Mouse (Mus musculus): ENCODE data around the gene Fth1.

DNA sequence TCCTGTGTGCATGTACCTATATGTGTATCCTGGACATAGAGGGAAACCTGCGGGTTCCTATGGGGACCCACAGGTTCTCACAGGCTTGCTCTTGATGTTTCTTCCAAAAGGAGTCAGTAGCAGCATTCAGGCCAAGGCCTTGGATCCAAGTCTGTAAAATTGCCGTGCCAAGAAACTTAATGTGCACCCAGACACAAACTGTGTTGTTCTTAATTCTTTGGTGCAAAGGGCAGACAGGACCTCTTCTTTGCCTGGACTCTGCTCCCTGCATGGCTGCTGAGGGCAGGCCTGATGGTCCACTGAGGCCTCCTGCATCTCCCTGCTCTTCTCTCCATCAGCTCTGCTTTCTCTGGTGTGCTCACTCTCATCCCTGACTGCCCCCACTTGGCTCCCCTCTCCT is 49.3 kb downstream of the Fth1 start:
- TF ChIP-seq CTCF (IDR thresholded peaks at IDR 0.05), result no peak
- no peak for TF ChIP-seq POLR2A (IDR thresholded peaks at IDR 0.05; ENCODE audit: insufficient read depth, low read depth, low read length)

All from heart, adult 2 months (tissue).